Mouse (Mus musculus) CD4-positive, CD25-positive, alpha-beta regulatory T cell, adult 9 weeks (primary cell): Measurements from ENCODE around the gene Sipa1l3. TPM values are rescaled to one million over a fixed set of nuclear protein-coding genes. Genes with fewer than 3 reads are reported as not detected.

Source experiments
- polyA plus RNA-seq: library from polyadenylated mRNA; unstranded; fragments of 100-300 nt; shearing (Covaris generic); gene quantifications from one replicate; pipeline ENCODE4 v1.2.1, GENCODE M21; 2017

The Sipa1l3 gene
- 6.2 TPM for polyA plus RNA-seq

DNA sequence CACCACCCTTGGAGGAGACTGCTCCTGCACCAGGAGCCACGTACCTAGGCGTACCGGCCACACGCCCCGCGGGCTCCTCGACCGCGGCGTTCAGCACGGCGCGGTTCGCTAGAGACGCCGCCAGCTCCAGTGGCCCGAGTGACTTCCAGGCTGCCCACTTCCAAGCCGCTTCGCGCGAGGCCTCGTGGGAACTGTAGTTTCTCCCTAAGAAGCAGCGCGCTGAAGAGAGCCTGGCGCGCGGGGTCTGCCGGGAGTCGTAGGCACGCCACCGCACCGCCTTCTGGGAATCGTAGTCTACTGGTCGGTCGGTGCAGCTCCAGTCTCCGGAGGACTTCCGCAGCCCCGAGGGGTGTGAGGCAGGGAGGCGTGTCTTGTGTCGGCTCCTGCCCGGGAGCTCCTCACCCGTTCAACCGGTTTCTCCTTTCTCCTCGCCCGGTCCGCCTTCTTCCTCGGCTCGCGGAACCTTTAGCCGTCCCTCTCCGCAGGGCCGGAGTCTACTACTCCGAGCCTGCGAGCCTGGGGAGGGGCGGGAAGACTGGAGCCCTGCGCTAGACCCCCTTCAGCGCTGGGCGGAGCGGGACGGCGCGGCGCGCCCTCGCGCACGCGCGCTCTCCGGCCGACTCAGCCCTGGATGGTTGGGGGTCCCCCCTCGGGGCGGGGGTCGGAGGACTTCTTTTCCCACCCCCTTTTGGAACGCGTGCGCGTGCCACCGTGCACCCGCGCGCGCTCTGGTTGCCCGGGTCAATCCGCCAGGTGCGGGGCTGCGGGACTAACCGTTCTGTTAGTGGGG, at the start of gene Sipa1l3:
Sipa1l3 (minus strand) TSS at position 221 of the 790 bp plus-strand sequence.

DNA sequence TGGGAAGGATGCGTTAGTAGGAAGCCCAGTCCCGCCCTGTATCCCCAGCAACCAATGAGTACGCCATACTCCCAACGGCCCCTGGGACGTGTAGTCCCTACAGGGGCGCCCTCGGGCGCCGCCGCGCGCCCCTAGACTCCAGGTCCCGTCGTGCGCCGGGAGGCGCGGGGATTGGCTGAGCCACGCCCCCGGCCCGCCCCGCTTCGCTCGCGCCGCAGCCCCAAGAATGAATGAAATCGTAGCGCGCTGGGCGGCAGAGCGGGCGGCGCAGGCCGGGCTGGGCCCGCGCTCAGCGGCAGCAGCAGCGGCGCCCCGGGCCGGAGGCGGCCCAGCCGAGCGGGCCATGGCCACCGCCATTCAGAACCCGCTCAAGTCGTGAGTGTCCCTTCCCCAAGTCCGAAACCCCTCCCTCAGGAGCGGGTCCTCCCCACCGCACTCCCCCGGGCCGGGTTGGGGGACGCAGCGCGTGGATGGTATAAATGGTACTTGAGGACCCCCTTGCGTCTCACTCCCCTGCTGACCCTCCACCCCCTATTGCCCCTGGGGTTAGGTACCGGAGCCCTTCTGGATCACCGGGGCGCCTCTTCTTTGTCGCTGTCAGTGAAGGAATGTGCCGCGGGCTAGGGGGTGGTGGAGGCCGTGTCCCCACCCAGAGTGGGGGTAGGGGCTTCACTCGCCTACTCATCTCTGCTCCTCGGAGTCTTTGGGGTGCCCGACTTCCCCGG, 214.5 kb downstream of the Sipa1l3 start, which contains the start of gene Dpf1:
Dpf1 (plus strand) TSS at position 214 of the 725 bp plus-strand sequence.

DNA sequence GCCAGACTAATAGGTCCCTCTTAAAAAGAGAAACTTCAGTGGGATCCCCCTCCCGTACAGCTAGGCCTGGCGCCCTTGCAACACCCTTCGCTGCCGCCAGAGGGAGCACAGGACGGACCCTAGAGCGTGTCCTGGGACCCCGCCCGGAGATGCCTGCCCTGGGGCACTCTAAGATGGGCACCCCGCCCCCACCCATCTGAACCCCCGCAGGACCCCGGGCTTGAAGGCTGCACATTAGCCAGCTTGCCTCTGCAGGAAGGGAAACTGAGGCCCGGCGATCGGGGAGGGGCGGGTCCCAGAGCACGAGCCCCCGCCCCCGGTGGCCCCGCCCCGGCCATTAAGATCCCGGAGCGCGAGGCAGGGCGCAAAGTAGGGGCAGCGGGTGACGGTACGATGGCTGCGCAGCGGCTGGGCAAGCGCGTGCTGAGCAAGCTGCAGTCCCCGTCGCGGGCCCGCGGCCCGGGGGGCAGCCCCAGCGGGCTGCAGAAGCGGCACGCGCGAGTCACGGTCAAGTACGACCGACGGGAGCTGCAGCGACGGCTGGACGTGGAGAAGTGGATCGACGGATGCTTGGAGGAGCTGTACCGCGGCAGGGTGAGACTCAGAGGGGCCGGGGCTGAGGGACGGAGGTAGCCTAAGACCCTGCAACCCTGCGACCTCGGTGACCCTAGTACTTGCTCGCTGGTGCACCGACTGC, 229.4 kb downstream of the Sipa1l3 start, which contains the start of gene Ppp1r14a:
Ppp1r14a (plus strand) TSS at position 367 of the 697 bp plus-strand sequence.

DNA sequence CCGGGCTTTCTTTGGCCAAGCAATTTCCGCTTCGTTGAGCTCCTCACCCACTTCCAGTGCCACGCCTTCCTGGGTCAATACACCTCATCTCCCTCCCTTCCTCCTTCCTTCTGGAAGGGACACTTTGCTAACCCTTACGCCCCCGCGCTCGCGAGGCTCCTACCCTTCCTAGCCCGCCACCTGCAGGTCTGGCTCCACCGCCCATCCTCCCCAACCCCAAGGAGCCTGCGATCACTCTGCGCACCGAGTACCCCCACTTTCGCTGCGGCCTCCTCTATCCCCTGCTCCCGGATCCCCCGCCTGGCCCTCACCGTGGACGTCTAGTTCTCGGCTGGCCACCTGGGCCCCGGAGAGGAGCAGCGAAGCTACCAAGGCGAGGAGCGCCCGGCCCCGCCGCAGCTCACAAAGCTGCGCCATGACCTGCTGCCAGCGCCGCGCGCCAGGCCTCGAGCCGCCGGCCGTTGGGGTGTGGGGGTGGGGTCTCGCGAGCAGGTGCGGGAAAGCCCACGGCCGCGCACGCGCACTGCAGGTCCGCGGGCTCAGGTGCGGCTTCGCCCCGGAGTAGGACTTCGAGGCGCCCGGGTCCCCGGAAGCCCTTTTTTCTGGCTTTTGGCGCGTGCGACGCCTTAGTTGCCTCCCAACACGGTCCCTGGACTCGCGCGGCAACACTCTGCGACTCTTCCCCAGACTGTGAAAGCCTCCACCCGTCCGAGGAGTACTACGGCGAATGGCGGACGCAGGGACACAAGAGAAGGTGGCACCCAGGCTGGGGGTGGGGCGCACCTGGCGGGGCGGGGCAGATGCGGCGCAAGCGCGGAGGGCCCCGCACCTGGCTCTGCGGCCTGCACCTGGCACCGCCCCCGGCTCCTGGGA, 237.0 kb downstream of the Sipa1l3 start, which contains the start of gene Spint2:
Spint2 (minus strand) TSS at position 712 of the 873 bp plus-strand sequence.

Other genes starting within 250 kb of the Sipa1l3 start
- 49.7 TPM for gene Spint2, start 236.7 kb downstream of the Sipa1l3 start, polyA plus RNA-seq
- not detected for gene Ppp1r14a, start 229.3 kb downstream of the Sipa1l3 start, polyA plus RNA-seq
- not detected for gene Dpf1, start 214.7 kb downstream of the Sipa1l3 start, polyA plus RNA-seq
- gene Catsperg2, start 208.4 kb upstream of the Sipa1l3 start, polyA plus RNA-seq = not detected
- 26.2 TPM for gene Zfp84, start 249.9 kb upstream of the Sipa1l3 start, polyA plus RNA-seq